Mouse (Mus musculus) layer of hippocampus, adult 9-11 months (tissue): Measurements from ENCODE around the gene Gm17124.
"Not testable (repeated sequence)": the region's sequence is repeated elsewhere in the genome, so short reads cannot be mapped to it uniquely, and the experiment has no call there.

Experiments used
- DNase-seq: peaks from one replicate; pipeline ENCODE4 v3.0.0; 2022

Gene Gm17124

DNA sequence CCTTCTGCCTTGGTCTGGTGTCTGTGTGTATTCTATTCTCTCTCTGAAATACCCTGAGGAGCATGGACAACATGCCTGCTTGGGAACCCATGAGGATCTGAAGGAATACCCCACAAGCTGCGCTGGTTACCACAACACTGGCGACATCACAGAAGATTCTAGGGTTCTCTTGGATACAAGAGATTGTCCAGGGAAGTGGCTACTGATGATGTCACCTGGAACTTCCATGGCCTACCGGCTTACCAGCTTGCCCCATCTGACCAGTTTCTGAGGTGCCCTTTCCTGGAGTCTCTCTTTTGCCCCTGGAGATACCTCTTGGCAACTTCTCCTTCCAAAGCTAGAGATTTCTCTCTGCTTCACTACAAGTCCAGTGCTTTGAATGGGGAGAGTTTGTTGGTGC lies at the start of gene Gm17124:
TSS of gene Gm17124 (minus strand) at position 101 of the 400 bp plus-strand sequence.
- DNase-seq, result not testable (repeated sequence)

DNA sequence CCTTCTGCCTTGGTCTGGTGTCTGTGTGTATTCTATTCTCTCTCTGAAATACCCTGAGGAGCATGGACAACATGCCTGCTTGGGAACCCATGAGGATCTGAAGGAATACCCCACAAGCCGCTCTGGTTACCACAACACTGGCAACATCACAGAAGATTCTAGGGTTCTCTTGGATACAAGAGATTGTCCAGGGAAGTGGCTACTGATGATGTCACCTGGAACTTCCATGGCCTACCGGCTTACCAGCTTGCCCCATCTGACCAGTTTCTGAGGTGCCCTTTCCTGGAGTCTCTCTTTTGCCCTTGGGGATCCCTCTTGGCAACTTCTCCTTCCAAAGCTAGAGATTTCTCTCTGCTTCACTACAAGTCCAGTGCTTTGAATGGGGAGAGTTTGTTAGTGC lies 42.1 kb upstream of the Gm17124 start, which contains the start of gene Gm3633:
TSS of gene Gm3633 (minus strand) at position 101 of the 400 bp plus-strand sequence.
- not testable (repeated sequence) for DNase-seq
